Mouse (Mus musculus) lung, postnatal 36 days (tissue): ENCODE measurements around the gene Ssr2.

Experiments
- DNase-seq: peaks from one replicate; pipeline ENCODE4 v3.0.0; 2022; ENCODE audit warnings: mixed read lengths

The Ssr2 gene

GRCm38 (mm10) chr3:88575540-88575939 is at the start of gene Ssr2:
Ssr2 (plus strand) TSS chr3:88575876.
- DNase-seq, result no peak

GRCm38 (mm10) chr3:88526157-88527131 is 49.2 kb upstream of the Ssr2 start:
- DNase-seq, result peak; percentile 93

- no peak for DNase-seq
Observed at GRCm38 (mm10) chr3:88527565-88527964, 48.1 kb upstream of the Ssr2 start.

- no peak for DNase-seq
Observed at GRCm38 (mm10) chr3:88528646-88529045, 47.0 kb upstream of the Ssr2 start.

GRCm38 (mm10) chr3:88529204-88530000 is 46.3 kb upstream of the Ssr2 start:
- no peak for DNase-seq

- DNase-seq, result no peak
Observed at GRCm38 (mm10) chr3:88530082-88530864, 45.4 kb upstream of the Ssr2 start.

- DNase-seq, result peak; percentile 89
Observed at GRCm38 (mm10) chr3:88531348-88532298, 44.1 kb upstream of the Ssr2 start.

GRCm38 (mm10) chr3:88532299-88532674 is 43.4 kb upstream of the Ssr2 start, which contains the start of gene Mex3a:
Mex3a (plus strand) TSS chr3:88532395.
- DNase-seq, result no peak

GRCm38 (mm10) chr3:88532689-88533511 is 42.8 kb upstream of the Ssr2 start:
- no peak for DNase-seq

- no peak for DNase-seq
Observed at GRCm38 (mm10) chr3:88533706-88534105, 42.0 kb upstream of the Ssr2 start.

GRCm38 (mm10) chr3:88535005-88535404 is 40.7 kb upstream of the Ssr2 start:
- DNase-seq, result no peak

- DNase-seq, result no peak
Observed at GRCm38 (mm10) chr3:88535527-88535926, 40.1 kb upstream of the Ssr2 start.

GRCm38 (mm10) chr3:88536103-88536930 is 39.4 kb upstream of the Ssr2 start:
- DNase-seq, result peak; percentile 91

- peak; percentile 54 for DNase-seq
Observed at GRCm38 (mm10) chr3:88537146-88537545, 38.5 kb upstream of the Ssr2 start.

GRCm38 (mm10) chr3:88538271-88539145 is 37.2 kb upstream of the Ssr2 start:
- DNase-seq, result no peak

GRCm38 (mm10) chr3:88539397-88539796 is 36.3 kb upstream of the Ssr2 start:
- DNase-seq, result no peak

- no peak for DNase-seq
Observed at GRCm38 (mm10) chr3:88540085-88540484, 35.6 kb upstream of the Ssr2 start.

- no peak for DNase-seq
Observed at GRCm38 (mm10) chr3:88541622-88542401, 33.9 kb upstream of the Ssr2 start.
